Mouse (Mus musculus) forebrain, postnatal 0 days (tissue): ENCODE results near the gene Foxn3. TPM values are rescaled to one million over a fixed set of nuclear protein-coding genes. Genes with fewer than 3 reads are reported as not detected.
A peak's percentile ranks its signal among the peaks of the same experiment; 100 is the strongest.

Source experiments
- ATAC-seq: fragments of 200-750 bp; cut with Nextera tagmentation; 2 replicates; pipeline ENCODE4 v1.8.0; 2017; ENCODE audit warnings: mild to moderate bottlenecking, moderate library complexity
- DNase-seq: peaks from one replicate; pipeline ENCODE4 v3.0.0-alpha.2; 2015
- H3K27ac ChIP-seq: fragments of 300-500 bp; sonication (generic); 2 replicates; pipeline ENCODE4 v1.5.1; 2014; ENCODE audit warnings: low read depth, mild to moderate bottlenecking, antibody characterized with exemption, low read length, moderate library complexity, mixed read lengths
- H3K27me3 ChIP-seq: fragments of 300-500 bp; sonication (generic); 2 replicates; pipeline ENCODE4 v1.6.1; 2014; ENCODE audit warnings: mild to moderate bottlenecking, low read length, mixed read lengths; ENCODE audit not compliant: insufficient read depth
- H3K36me3 ChIP-seq: fragments of 300-500 bp; sonication (generic); 2 replicates; pipeline ENCODE4 v1.6.1; 2014; ENCODE audit warnings: mild to moderate bottlenecking, moderate library complexity; ENCODE audit not compliant: insufficient read depth
- H3K4me1 ChIP-seq: fragments of 300-500 bp; sonication (generic); 2 replicates; pipeline ENCODE4 v1.6.1; 2014; ENCODE audit warnings: antibody characterized with exemption; ENCODE audit not compliant: insufficient read depth
- H3K4me2 ChIP-seq: fragments of 300-500 bp; sonication (generic); 2 replicates; pipeline ENCODE4 v1.6.1; 2014; ENCODE audit warnings: low read depth, mild to moderate bottlenecking, moderate library complexity
- H3K4me3 ChIP-seq: fragments of 300-500 bp; sonication (generic); 2 replicates; pipeline ENCODE4 v1.5.1; 2014; ENCODE audit warnings: low read depth, low read length, mixed read lengths
- H3K9ac ChIP-seq: fragments of 300-500 bp; sonication (generic); 2 replicates; pipeline ENCODE4 v1.6.1; 2014; ENCODE audit warnings: mild to moderate bottlenecking
- H3K9me3 ChIP-seq: fragments of 300-500 bp; sonication (generic); 2 replicates; pipeline ENCODE4 v1.6.1; 2016; ENCODE audit warnings: low read length
- CTCF ChIP-seq: sonication (generic); IDR thresholded peaks from 2 replicates; pipeline ENCODE4 v1.5.1; 2016; ENCODE audit warnings: antibody characterized with exemption, control low read depth, low read depth
- whole genome bisulfite sequencing: fragments of 180-500 bp; shearing (Covaris S2); extraction: QIAGEN DNeasy Blood & Tissue Kit; methylation state at CpG from one replicate; pipeline ENCODE4 v1.1.7; 2014; 5-methylcytosine and 5-hydroxymethylcytosine counted together
- polyA plus RNA-seq: library from polyadenylated mRNA; unstranded; fragments of >200 nt; fragmentation: Nextera tagmentation; extraction: Ambion mirVana; gene quantifications from 2 replicates; pipeline ENCODE4 v1.2.1, GENCODE M21; 2015
- total RNA-seq: library from RNA; depleted of rRNA; stranded (reverse); fragments of >200 nt; gene quantifications from 2 replicates; pipeline ENCODE4 v1.2.3, GENCODE M21; 2014

Gene Foxn3
- total and polyA plus RNA-seq, 2 experiments from 2014 or later, result 32.8 to 61.3 TPM

GRCm38 (mm10) chr12:99467256-99467883 lies 96.0 kb downstream of the Foxn3 start:
- no peak overlapping the region for H3K9ac ChIP-seq
- TF ChIP-seq CTCF, result no peak
- ATAC-seq (peak; percentile 26), DNase-seq (peak; percentile 63)
- 52% methylated on average over 12 of the region's 12 CpGs for WGBS
- no peaks in the 10 kb centered on the region for H3K36me3 ChIP-seq
- H3K4me3 ChIP-seq, result no peak overlapping the region
- peak overlapping the region; percentile 60; the same call in 1 of the 2 replicates for H3K27ac ChIP-seq
- no peaks in the 10 kb centered on the region for H3K9me3 ChIP-seq
- no peaks in the 10 kb centered on the region for H3K27me3 ChIP-seq
- H3K4me1 ChIP-seq, result peaks cover 28% of the 10 kb centered on the region
- H3K4me2 ChIP-seq, result 0 out of 2 replicates have a peak overlapping the region, but pooled peaks have one; percentile 1

- Histone ChIP-seq H3K4me3 (no peak overlapping the region), H3K4me1 (peaks cover 26% of the 10 kb centered on the region), H3K9me3 (no peaks in the 10 kb centered on the region), H3K36me3 (no peaks in the 10 kb centered on the region), H3K27me3 (no peaks in the 10 kb centered on the region), H3K4me2 (no peak overlapping the region), H3K27ac (0 out of 2 replicates have a peak overlapping the region, but pooled peaks have one; percentile 36), H3K9ac (no peak overlapping the region)
- no peak for TF ChIP-seq CTCF
- WGBS, result 33% methylated on average over 5 of the region's 5 CpGs
- DNase-seq (peak; percentile 42), ATAC-seq (no peak)
Observed at GRCm38 (mm10) chr12:99466426-99466825, 97.0 kb downstream of the Foxn3 start.

- TF ChIP-seq CTCF, result no peak
- WGBS, result 85% methylated on average over 5 of the region's 5 CpGs
- no peak for DNase-seq
- H3K4me3 ChIP-seq, result no peak overlapping the region
- no peak overlapping the region for H3K4me2 ChIP-seq
- no peak overlapping the region for H3K27ac ChIP-seq
- H3K4me1 ChIP-seq, result peaks cover 13% of the 10 kb centered on the region; the same call in 1 of the 2 replicates
- H3K9me3 ChIP-seq, result no peaks in the 10 kb centered on the region
- H3K36me3 ChIP-seq, result no peaks in the 10 kb centered on the region
- no peaks in the 10 kb centered on the region for H3K27me3 ChIP-seq
- H3K9ac ChIP-seq, result no peak overlapping the region
- no peak for ATAC-seq
Observed at GRCm38 (mm10) chr12:99464291-99464690, 99.1 kb downstream of the Foxn3 start.

DNA sequence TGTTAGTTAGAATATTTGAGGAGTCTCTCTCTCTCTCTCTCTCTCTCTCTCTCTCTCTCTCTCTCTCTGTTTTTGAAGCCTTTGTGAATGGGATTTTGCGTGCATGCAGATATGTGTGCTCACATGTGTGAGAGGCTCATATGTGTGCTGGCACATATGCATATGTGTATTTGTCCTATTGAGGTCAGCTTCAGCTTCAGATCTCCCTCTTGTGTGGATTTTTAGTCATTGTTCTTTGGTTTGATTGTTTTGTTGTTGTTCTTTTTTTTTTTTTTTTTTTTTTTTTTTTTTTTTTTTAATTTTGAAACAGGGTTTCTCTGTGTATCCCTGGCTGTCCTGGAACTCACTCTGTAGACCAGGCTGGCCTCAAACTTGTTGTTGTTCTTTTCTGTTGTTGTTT lies 100.5 kb downstream of the Foxn3 start:
- Histone ChIP-seq H3K9me3 (no peaks in the 10 kb centered on the region), H3K4me1 (peaks cover 15% of the 10 kb centered on the region; the same call in 1 of the 2 replicates), H3K4me2 (no peak overlapping the region), H3K27me3 (no peaks in the 10 kb centered on the region), H3K4me3 (no peak overlapping the region), H3K9ac (no peak overlapping the region), H3K36me3 (no peaks in the 10 kb centered on the region), H3K27ac (no peak overlapping the region)
- DNase-seq (no peak), ATAC-seq (no peak)
- TF ChIP-seq CTCF, result no peak
- WGBS, result 67% methylated on average over 1 of the region's 1 CpGs

GRCm38 (mm10) chr12:99462302-99462701 lies 101.1 kb downstream of the Foxn3 start:
- Histone ChIP-seq H3K4me2 (no peak overlapping the region), H3K9ac (no peak overlapping the region), H3K9me3 (no peaks in the 10 kb centered on the region), H3K4me3 (no peak overlapping the region), H3K4me1 (peaks cover 10% of the 10 kb centered on the region), H3K27me3 (no peaks in the 10 kb centered on the region), H3K36me3 (no peaks in the 10 kb centered on the region), H3K27ac (no peak overlapping the region)
- no peak for ATAC-seq
- no peak for DNase-seq
- TF ChIP-seq CTCF, result no peak

DNA sequence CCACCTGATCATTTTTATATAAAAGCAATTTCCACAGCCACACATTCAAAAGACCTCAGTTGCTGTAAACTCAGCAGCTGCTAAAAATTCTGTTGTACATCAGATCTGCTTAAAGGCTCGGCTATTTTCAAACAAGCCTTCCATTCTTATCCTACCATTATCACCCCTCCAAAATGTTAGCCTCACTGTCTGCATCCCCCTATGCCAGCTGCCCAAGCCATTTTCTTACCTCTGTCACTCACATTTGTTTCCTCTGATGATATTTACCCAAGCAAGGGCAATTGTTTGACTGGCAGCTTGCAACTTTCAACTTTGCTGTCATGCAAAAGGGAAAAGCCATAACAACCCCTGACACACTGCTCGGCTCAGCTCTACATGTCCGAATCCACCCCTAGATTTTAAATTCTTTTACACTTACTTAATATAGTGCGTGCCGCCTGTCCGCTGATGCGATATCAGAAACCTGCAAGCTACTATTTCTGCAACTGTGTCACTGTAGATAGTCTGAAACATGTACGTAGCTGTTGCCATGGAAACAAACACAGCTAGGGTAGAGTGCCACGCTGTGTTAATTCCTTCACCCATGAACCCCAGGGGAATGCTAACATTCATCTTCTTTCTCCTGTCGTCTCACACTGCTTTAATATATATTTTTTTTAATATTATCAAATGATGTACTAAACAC lies 105.7 kb downstream of the Foxn3 start:
- TF ChIP-seq CTCF, result no peak
- peak; percentile 73 for DNase-seq
- Histone ChIP-seq H3K36me3 (no peaks in the 10 kb centered on the region), H3K4me3 (peak overlapping the region; percentile 11; the same call in 1 of the 2 replicates), H3K9ac (no peak overlapping the region), H3K4me2 (peak overlapping the region; percentile 35), H3K9me3 (no peaks in the 10 kb centered on the region), H3K27me3 (no peaks in the 10 kb centered on the region), H3K27ac (no peak overlapping the region), H3K4me1 (peaks cover 7% of the 10 kb centered on the region)
- ATAC-seq, result peak; percentile 92
- WGBS, result 36% methylated on average over 10 of the region's 10 CpGs

DNA sequence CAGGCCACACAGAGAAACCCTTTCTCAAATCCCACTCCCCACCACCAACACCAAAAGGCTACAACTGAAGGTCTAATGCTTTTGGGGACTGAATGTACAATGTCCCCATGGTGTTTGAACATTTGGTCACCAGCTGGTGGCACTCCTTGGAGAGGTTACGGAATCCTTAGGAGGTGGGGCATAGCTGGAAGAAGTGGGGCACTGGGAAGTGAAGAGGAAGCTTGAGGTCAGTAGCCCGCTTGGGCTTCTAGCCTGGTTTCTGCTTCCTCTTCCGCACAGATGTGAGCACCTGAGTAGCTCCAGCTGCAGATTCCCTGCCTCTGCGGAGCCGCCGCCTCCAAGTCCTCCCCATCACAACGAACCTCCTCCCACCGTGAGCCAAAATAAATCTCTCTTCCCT lies 107.8 kb downstream of the Foxn3 start:
- no peak for TF ChIP-seq CTCF
- Histone ChIP-seq H3K4me3 (no peak overlapping the region), H3K9me3 (no peaks in the 10 kb centered on the region), H3K36me3 (no peaks in the 10 kb centered on the region), H3K27ac (no peak overlapping the region), H3K27me3 (no peaks in the 10 kb centered on the region), H3K9ac (no peak overlapping the region), H3K4me2 (no peak overlapping the region), H3K4me1 (peaks cover 3% of the 10 kb centered on the region)
- no peak for ATAC-seq
- DNase-seq, result no peak
- 96% methylated on average over 8 of the region's 8 CpGs for WGBS
